Mouse (Mus musculus) embryonic fibroblast, embryonic 13.5 days (primary cell): ENCODE measurements around the gene Folr2. TPM values are rescaled to one million over a fixed set of nuclear protein-coding genes. Genes with fewer than 3 reads are reported as not detected.

ENCODE experiments used
- H3K27ac ChIP-seq: 2 replicates; pipeline ENCODE4 v1.5.1; 2012; ENCODE audit warnings: low read length, control low read depth, inconsistent platforms; ENCODE audit not compliant: insufficient read depth
- H3K4me1 ChIP-seq: 2 replicates; pipeline ENCODE4 v1.6.1; 2011; ENCODE audit warnings: low read length; ENCODE audit not compliant: control insufficient read depth, insufficient read depth
- H3K4me3 ChIP-seq: 2 replicates; pipeline ENCODE4 v1.5.1; 2011; ENCODE audit warnings: mild to moderate bottlenecking, control low read depth, low read length; ENCODE audit not compliant: insufficient read depth
- CTCF ChIP-seq: IDR thresholded peaks from 2 replicates; pipeline ENCODE4 v1.5.1; 2011; ENCODE audit warnings: mild to moderate bottlenecking, control low read depth, low read length, moderate library complexity, borderline replicate concordance; ENCODE audit not compliant: insufficient read depth
- POLR2A ChIP-seq: IDR thresholded peaks from 2 replicates; pipeline ENCODE4 v1.6.1; 2011; ENCODE audit warnings: low read depth, mild to moderate bottlenecking, control low read depth, low read length, moderate library complexity
- polyA plus RNA-seq: library from polyadenylated mRNA; stranded (reverse); fragments of >200 nt; gene quantifications from 2 replicates; pipeline ENCODE4 v1.2.4, GENCODE M21; 2011; ENCODE audit warnings: low read depth; ENCODE audit not compliant: missing spikeins, insufficient read length

The Folr2 gene
- polyA plus RNA-seq, 1 experiment = 0.74 TPM

- TF ChIP-seq POLR2A (no peak), CTCF (no peak)
- Histone ChIP-seq H3K4me1 (no peaks in the 10 kb centered on the region), H3K4me3 (no peak overlapping the region), H3K27ac (no peak overlapping the region)
Measured at GRCm38 (mm10) chr7:101888460-101888859, 31.5 kb upstream of the Folr2 start.

- no peaks in the 10 kb centered on the region for H3K4me1 ChIP-seq
- no peak overlapping the region for H3K4me3 ChIP-seq
- no peak for TF ChIP-seq POLR2A
- no peak for TF ChIP-seq CTCF
- no peak overlapping the region for H3K27ac ChIP-seq
Measured at GRCm38 (mm10) chr7:101886274-101886673, 29.3 kb upstream of the Folr2 start.

GRCm38 (mm10) chr7:101884160-101884559, 27.2 kb upstream of the Folr2 start:
- no peaks in the 10 kb centered on the region for H3K4me1 ChIP-seq
- no peak overlapping the region for H3K27ac ChIP-seq
- TF ChIP-seq POLR2A (no peak), CTCF (no peak)
- H3K4me3 ChIP-seq = no peak overlapping the region

GRCm38 (mm10) chr7:101882413-101883154, 25.6 kb upstream of the Folr2 start:
- no peak overlapping the region for H3K27ac ChIP-seq
- H3K4me3 ChIP-seq = no peak overlapping the region
- TF ChIP-seq CTCF = no peak
- TF ChIP-seq POLR2A = no peak
- H3K4me1 ChIP-seq = no peaks in the 10 kb centered on the region

- Histone ChIP-seq H3K4me3 (no peak overlapping the region), H3K27ac (no peak overlapping the region), H3K4me1 (no peaks in the 10 kb centered on the region)
- TF ChIP-seq CTCF (no peak), POLR2A (no peak)
Measured at GRCm38 (mm10) chr7:101880855-101881254, 23.9 kb upstream of the Folr2 start.

- no peak overlapping the region for H3K27ac ChIP-seq
- H3K4me3 ChIP-seq = no peak overlapping the region
- H3K4me1 ChIP-seq = no peaks in the 10 kb centered on the region
- no peak for TF ChIP-seq CTCF
- TF ChIP-seq POLR2A = no peak
Measured at GRCm38 (mm10) chr7:101875978-101876377, 19.0 kb upstream of the Folr2 start.

GRCm38 (mm10) chr7:101871296-101871695, 14.3 kb upstream of the Folr2 start:
- Histone ChIP-seq H3K27ac (no peak overlapping the region), H3K4me3 (no peak overlapping the region), H3K4me1 (no peaks in the 10 kb centered on the region; the same call in 1 of the 2 replicates)
- TF ChIP-seq POLR2A = no peak
- TF ChIP-seq CTCF = no peak

GRCm38 (mm10) chr7:101870629-101871028, 13.6 kb upstream of the Folr2 start, which contains the start of gene Folr1:
TSS of gene Folr1 (minus strand) at chr7:101870788.
- TF ChIP-seq POLR2A (no peak), CTCF (no peak)
- Histone ChIP-seq H3K4me1 (no peaks in the 10 kb centered on the region; the same call in 1 of the 2 replicates), H3K27ac (no peak within 1 kb of the TSS), H3K4me3 (no peak within 1 kb of the TSS)

- TF ChIP-seq CTCF (no peak), POLR2A (no peak)
- H3K4me3 ChIP-seq = no peak overlapping the region
- H3K4me1 ChIP-seq = no peaks in the 10 kb centered on the region; the same call in 1 of the 2 replicates
- H3K27ac ChIP-seq = no peak overlapping the region
Measured at GRCm38 (mm10) chr7:101869163-101869500, 12.1 kb upstream of the Folr2 start.
